Mouse (Mus musculus) left cerebral cortex, postnatal 25 days (tissue): ENCODE measurements around the gene Cyth1. TPM values are rescaled to one million over a fixed set of nuclear protein-coding genes. Genes with fewer than 3 reads are reported as not detected.

Experiments used
- DNase-seq, 2 experiments: peaks; one replicate each; pipeline ENCODE4 v3.0.0; 2022; ENCODE audit warnings: low spot score in 2 of 2, mixed read lengths in 1 of 2
- intact Hi-C: fragments of 180-260 bp; cut with DNase I; formaldehyde crosslinking; loops from one replicate; pipeline ENCODE4 v1.15.1; 2025
- total RNA-seq, 2 experiments: library from RNA; stranded (reverse); gene quantifications; 2 replicates each; pipeline ENCODE4 v1.2.3; 2021

Cyth1 gene
- 10 to 100 TPM; 64.9 to 70.1 TPM for total RNA-seq

- intact Hi-C loops: no loop called here
- DNase-seq: peak; percentile 98 to 99
These were observed at the start of gene Cyth1 for GRCm38 (mm10) chr11:118248150-118249011. Gene Cyth1 (minus strand): TSS chr11:118248592.

- intact Hi-C loops: no loop called here
- no peak for DNase-seq
These were observed 49.6 kb upstream of the Cyth1 start for GRCm38 (mm10) chr11:118297967-118298366.

- no peak for DNase-seq
- intact Hi-C loops: no loop called here
These were observed 46.6 kb upstream of the Cyth1 start for GRCm38 (mm10) chr11:118295026-118295425.

- DNase-seq: no peak
- intact Hi-C loops: no loop called here
These were observed 44.3 kb upstream of the Cyth1 start for GRCm38 (mm10) chr11:118292671-118293070.

GRCm38 (mm10) chr11:118289999-118290889 is 41.9 kb upstream of the Cyth1 start, which contains the start of gene Usp36:
Gene Usp36 (minus strand): TSS chr11:118290244.
- peak; percentile 100 for DNase-seq
- intact Hi-C loops: no loop called here

GRCm38 (mm10) chr11:118289562-118289961 is 41.2 kb upstream of the Cyth1 start:
- no peak for DNase-seq
- intact Hi-C loops: no loop called here

- intact Hi-C loops: no loop called here
- no peak for DNase-seq
These were observed 40.7 kb upstream of the Cyth1 start for GRCm38 (mm10) chr11:118289037-118289511.

- DNase-seq: no peak
- intact Hi-C loops: no loop called here
These were observed 39.2 kb upstream of the Cyth1 start for GRCm38 (mm10) chr11:118287573-118287972.

GRCm38 (mm10) chr11:118286434-118286833 is 38.0 kb upstream of the Cyth1 start:
- intact Hi-C loops: no loop called here
- DNase-seq: no peak

GRCm38 (mm10) chr11:118285791-118286190 is 37.4 kb upstream of the Cyth1 start:
- no peak for DNase-seq
- intact Hi-C loops: no loop called here

GRCm38 (mm10) chr11:118280218-118280617 is 31.8 kb upstream of the Cyth1 start:
- intact Hi-C loops: no loop called here
- no peak for DNase-seq

GRCm38 (mm10) chr11:118276328-118276727 is 27.9 kb upstream of the Cyth1 start:
- DNase-seq: peak in 1 of 2 experiments; percentile 54
- intact Hi-C loops: no loop called here

GRCm38 (mm10) chr11:118275092-118275491 is 26.7 kb upstream of the Cyth1 start:
- no peak for DNase-seq

GRCm38 (mm10) chr11:118269827-118270226 is 21.4 kb upstream of the Cyth1 start:
- intact Hi-C loops: no loop called here
- DNase-seq: no peak

More at GRCm38 (mm10) chr11:118275092-118275491, 26.7 kb upstream of the Cyth1 start:
- intact Hi-C loops: no loop called here

GRCm38 (mm10) chr11:118266666-118267046 is 18.3 kb upstream of the Cyth1 start:
- no peak for DNase-seq
- intact Hi-C loops: no loop called here

- intact Hi-C loops: no loop called here
- no peak for DNase-seq
These were observed 17.8 kb upstream of the Cyth1 start for GRCm38 (mm10) chr11:118266044-118266665.

- no peak for DNase-seq
- intact Hi-C loops: no loop called here
These were observed 17.2 kb upstream of the Cyth1 start for GRCm38 (mm10) chr11:118265621-118266020.

GRCm38 (mm10) chr11:118263146-118263545 is 14.8 kb upstream of the Cyth1 start:
- DNase-seq: peak; percentile 26 to 45

GRCm38 (mm10) chr11:118260081-118260480 is 11.7 kb upstream of the Cyth1 start:
- intact Hi-C loops: no loop called here
- no peak for DNase-seq

More at GRCm38 (mm10) chr11:118263146-118263545, 14.8 kb upstream of the Cyth1 start:
- intact Hi-C loops: no loop called here

GRCm38 (mm10) chr11:118259580-118259979 is 11.2 kb upstream of the Cyth1 start:
- intact Hi-C loops: no loop called here
- DNase-seq: no peak
